Mouse (Mus musculus) brain, adult 10 weeks (tissue): ENCODE data around the gene Ubr1. TPM values are rescaled to one million over a fixed set of nuclear protein-coding genes. Genes with fewer than 3 reads are reported as not detected.

Experiments used
- polyA plus RNA-seq: library from polyadenylated mRNA; stranded (reverse); fragments of 350-450 nt; fragmentation: Illumina TruSeq; extraction: RNeasy Lipid Tissue Mini Kit (QIAGEN cat#74804); gene quantifications from one replicate; pipeline ENCODE4 v1.2.3, GENCODE M21; 2015; ENCODE audit warnings: low read depth, low replicate concordance

The Ubr1 gene
- polyA plus RNA-seq = 20.8 TPM

DNA sequence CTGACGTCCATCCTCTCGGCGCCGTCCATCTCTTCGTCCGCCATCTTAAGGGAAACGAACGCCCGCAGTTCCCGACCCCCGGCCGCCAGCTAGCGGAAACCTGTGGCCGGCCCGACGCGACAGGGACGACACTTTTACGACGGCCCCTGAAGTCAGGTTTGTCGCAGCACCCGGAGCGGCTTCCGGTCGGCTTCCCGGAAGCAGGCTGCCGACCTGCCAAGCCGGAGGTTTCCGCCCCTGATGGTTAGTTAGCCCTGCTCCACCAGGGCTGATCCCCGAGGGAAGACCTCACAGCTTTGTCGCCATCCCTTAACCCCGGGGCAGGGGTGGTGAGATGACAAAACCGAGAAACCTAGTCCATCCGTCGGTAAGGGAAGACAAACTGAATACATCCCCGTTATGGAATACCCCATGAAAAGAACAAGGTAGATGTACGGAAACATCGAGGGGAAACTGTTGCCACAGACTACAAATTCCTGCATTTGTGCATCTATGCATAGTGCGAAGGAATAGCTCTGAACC, at the start of gene Ubr1:
Gene Ubr1, minus strand, starts transcription at position 157 of the 522 bp plus-strand sequence.

DNA sequence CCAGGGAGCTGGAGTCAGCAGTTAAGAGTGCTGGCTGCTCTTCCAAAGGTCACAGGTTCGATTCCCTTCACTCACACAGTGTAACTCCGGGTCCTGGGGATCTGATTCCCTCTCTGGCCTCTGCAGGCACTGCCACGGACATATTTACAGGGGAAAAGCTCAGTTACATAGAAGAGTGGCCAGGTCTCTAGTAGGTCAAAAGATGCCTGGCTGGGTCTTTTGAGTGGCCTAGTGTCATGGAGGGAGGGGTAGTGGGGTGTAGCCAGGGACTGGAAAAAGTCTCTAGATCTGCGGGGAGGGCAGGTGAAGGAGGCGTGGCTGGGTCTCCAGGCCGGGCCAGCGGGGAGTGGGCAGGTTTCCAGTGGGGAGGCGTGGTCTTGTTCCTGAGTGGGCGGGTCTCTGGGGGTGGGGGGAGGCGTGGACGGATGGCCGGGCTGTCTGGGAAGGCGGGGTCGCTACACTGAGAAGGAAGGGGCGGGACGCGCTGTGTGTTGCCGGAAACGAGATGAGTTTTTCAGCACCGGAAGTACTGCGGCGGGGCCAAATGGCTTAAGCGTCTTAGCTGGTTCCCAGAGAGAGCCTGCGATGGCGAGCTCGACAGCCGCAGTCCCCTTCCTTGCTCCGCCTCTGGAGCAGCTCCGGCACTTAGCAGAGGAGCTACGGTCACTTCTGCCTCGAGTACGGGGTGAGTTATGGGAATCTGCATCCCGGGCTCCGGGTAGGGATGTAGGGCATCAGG, 37.6 kb upstream of the Ubr1 start, which contains the start of gene Ccndbp1:
Gene Ccndbp1, plus strand, starts transcription at position 479 of the 739 bp plus-strand sequence.

DNA sequence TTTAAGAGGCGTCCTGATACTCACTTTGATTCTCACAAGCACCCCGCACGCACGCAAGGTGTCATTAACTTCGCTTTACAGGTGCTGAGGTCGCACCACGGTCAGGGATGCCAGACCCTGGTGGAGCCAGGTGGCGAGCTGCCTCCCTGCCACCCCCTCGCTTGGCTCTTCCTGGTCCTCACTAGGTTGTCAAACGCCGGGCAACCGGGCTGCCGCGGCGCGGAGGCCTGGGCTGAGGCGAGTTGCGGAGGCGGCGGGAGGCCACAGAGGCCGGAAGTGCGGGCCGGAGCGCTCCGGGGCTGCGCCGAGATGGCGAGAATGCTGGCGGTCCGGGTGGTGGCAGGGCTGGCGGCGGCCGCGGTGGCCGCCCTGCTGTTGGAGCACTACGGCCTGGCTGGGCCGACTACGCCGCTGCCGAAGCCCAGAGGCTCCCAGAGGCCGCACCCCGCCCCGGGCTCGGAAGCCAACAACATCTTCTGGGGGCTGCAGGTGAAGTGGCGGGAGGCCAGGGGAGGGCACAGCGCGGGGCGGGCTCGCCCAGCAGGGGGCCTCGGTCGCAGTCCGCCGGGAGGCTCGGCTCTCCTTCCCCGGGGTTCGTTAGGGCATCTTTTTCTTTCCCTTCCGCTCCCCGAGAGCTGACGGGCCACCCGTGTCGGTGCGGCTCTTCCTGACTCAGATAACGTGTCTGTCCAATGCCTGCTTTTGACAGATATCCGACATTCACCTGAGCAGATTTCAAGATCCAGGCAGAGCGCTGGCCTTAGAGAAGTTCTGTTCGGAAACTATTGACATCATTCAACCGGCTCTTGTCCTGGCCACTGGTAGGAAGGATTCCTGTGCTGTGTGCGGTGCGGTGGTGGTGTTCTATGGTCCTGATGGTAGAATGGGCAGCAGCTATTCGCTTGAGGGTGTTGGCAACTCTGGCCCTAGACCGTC, 6.7 kb upstream of the Ubr1 start, which contains the start of gene Tmem62:
Gene Tmem62, plus strand, starts transcription at position 28 of the 936 bp plus-strand sequence.

GRCm38 (mm10) chr2:120850424-120851082, 120.0 kb downstream of the Ubr1 start, which contains the start of gene Ttbk2:
TSS of gene Ttbk2 (minus strand) at chr2:120850604.

DNA sequence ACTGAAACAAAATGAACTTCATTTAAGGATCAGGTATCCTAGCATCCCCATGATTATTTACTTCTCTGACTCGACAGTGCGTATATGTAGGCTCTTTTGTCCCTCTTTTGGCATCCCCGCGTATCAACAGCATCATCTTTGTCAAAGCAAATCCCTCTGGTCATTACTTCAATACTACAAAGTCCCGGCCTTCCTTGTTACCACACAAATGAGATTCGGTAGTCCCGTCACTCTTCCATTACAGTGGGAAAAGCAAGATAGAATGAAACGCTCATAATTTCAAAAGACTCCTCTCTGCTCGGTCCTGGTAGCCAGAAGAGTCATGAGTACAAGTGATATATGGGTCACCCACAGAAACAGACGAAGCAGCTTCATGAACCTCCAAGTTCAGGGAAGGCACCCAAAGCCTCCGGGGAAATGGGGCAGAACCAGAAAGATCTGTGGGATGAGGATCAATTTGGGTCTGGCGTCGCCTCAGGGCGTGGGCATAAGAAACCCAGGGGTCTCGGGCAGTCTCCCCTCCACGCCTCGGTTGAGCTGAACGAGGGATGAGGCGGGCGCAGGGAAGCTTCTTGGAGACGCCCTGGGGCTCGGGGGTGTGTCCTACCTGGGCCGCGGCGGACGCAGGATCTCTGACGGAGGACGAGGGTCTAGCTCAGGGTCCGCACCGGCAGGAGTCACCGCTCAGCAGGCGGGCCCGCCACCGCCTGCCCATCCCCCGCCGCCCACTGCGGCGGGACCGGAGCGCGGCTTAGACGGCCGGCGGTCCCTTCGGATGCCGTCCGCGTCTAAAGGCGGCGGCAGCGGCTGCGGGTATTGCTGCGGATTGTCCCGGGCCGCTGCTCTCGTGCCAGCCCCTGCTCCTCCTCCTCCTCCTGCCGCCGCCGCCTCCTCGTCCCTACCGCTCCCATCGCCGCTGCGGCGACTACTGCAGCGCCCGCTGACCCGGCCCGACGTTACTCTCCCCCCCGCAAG, 120.8 kb downstream of the Ubr1 start, which contains the start of gene Cdan1:
Gene Cdan1, minus strand, starts transcription at position 680 of the 975 bp plus-strand sequence.

Other genes starting within 250 kb of the Ubr1 start
- 15.6 TPM for gene Cdan1, start 120.6 kb downstream of the Ubr1 start, polyA plus RNA-seq
- 32.1 TPM for gene Ttbk2, start 120.1 kb downstream of the Ubr1 start, polyA plus RNA-seq
- 30.4 TPM for gene Tmem62, start 6.3 kb upstream of the Ubr1 start, polyA plus RNA-seq
- gene Ccndbp1, start 37.7 kb upstream of the Ubr1 start, polyA plus RNA-seq = 84.3 TPM
- gene Epb42, start 66.4 kb upstream of the Ubr1 start, polyA plus RNA-seq = not detected
- not detected for gene Tgm5, start 115.1 kb upstream of the Ubr1 start, polyA plus RNA-seq
- not detected for gene Tgm7, start 139.1 kb upstream of the Ubr1 start, polyA plus RNA-seq
- gene Adal, start 169.7 kb upstream of the Ubr1 start, polyA plus RNA-seq = 24.5 TPM
- gene Lcmt2, start 169.9 kb upstream of the Ubr1 start, polyA plus RNA-seq = 7.3 TPM
- gene Tubgcp4, start 199.9 kb upstream of the Ubr1 start, polyA plus RNA-seq = 28.7 TPM
- 4.7 TPM for gene Zscan29, start 200.4 kb upstream of the Ubr1 start, polyA plus RNA-seq